Mouse (Mus musculus) heart, embryonic 11.5 days (tissue): ENCODE measurements around the gene Dqx1. TPM values are rescaled to one million over a fixed set of nuclear protein-coding genes. Genes with fewer than 3 reads are reported as not detected.
A peak's percentile ranks its signal among the peaks of the same experiment; 100 is the strongest.

Experiments used
- ATAC-seq: fragments of 200-750 bp; cut with Nextera tagmentation; replicated peaks from 2 replicates; pipeline ENCODE4 v1.8.0; 2017; ENCODE audit warnings: moderate library complexity; ENCODE audit not compliant: insufficient number of reproducible peaks, low FRiP score, low TSS enrichment
- H3K27ac ChIP-seq: fragments of 300-500 bp; sonication (generic); 2 replicates; pipeline ENCODE4 v1.5.1; 2014; ENCODE audit warnings: mild to moderate bottlenecking, low read depth, low read length
- H3K27me3 ChIP-seq: fragments of 300-500 bp; sonication (generic); 2 replicates; pipeline ENCODE4 v1.6.1; 2014; ENCODE audit warnings: mild to moderate bottlenecking, low read length, mixed read lengths; ENCODE audit not compliant: control insufficient read depth, insufficient read depth
- H3K36me3 ChIP-seq: fragments of 300-500 bp; sonication (generic); 2 replicates; pipeline ENCODE4 v1.6.1; 2014; ENCODE audit warnings: mild to moderate bottlenecking, low read length, moderate library complexity, mixed read lengths; ENCODE audit not compliant: control insufficient read depth, insufficient read depth
- H3K4me1 ChIP-seq: fragments of 300-500 bp; sonication (generic); 2 replicates; pipeline ENCODE4 v1.6.1; 2014; ENCODE audit warnings: low read length; ENCODE audit not compliant: control insufficient read depth, insufficient read depth
- H3K4me2 ChIP-seq: fragments of 300-500 bp; sonication (generic); 2 replicates; pipeline ENCODE4 v1.6.1; 2014; ENCODE audit warnings: mild to moderate bottlenecking, moderate library complexity
- H3K4me3 ChIP-seq: fragments of 300-500 bp; sonication (generic); 2 replicates; pipeline ENCODE4 v1.5.1; 2014; ENCODE audit warnings: low read depth, low read length
- H3K9ac ChIP-seq: fragments of 300-500 bp; sonication (generic); 2 replicates; pipeline ENCODE4 v1.6.1; 2014; ENCODE audit warnings: mild to moderate bottlenecking, low read depth, low read length, moderate library complexity
- H3K9me3 ChIP-seq: fragments of 300-500 bp; sonication (generic); replicated peaks from 2 replicates; pipeline ENCODE4 v1.6.1; 2016; ENCODE audit warnings: low read length; ENCODE audit not compliant: control insufficient read depth
- WGBS: fragments of 180-500 bp; shearing (Covaris S2); extraction: QIAGEN DNeasy Blood & Tissue Kit; methylation state at CpG from one replicate; pipeline ENCODE4 v1.1.7; 2014; ENCODE audit not compliant: insufficient replicate concordance; 5-methylcytosine and 5-hydroxymethylcytosine counted together
- polyA plus RNA-seq: library from polyadenylated mRNA; unstranded; fragments of >200 nt; fragmentation: Nextera tagmentation; extraction: Ambion mirVana; gene quantifications from 2 replicates; pipeline ENCODE4 v1.2.1, GENCODE M21; 2014

Dqx1 gene
- polyA plus RNA-seq, 1 experiment from 2014 or later = 0.24 TPM

DNA sequence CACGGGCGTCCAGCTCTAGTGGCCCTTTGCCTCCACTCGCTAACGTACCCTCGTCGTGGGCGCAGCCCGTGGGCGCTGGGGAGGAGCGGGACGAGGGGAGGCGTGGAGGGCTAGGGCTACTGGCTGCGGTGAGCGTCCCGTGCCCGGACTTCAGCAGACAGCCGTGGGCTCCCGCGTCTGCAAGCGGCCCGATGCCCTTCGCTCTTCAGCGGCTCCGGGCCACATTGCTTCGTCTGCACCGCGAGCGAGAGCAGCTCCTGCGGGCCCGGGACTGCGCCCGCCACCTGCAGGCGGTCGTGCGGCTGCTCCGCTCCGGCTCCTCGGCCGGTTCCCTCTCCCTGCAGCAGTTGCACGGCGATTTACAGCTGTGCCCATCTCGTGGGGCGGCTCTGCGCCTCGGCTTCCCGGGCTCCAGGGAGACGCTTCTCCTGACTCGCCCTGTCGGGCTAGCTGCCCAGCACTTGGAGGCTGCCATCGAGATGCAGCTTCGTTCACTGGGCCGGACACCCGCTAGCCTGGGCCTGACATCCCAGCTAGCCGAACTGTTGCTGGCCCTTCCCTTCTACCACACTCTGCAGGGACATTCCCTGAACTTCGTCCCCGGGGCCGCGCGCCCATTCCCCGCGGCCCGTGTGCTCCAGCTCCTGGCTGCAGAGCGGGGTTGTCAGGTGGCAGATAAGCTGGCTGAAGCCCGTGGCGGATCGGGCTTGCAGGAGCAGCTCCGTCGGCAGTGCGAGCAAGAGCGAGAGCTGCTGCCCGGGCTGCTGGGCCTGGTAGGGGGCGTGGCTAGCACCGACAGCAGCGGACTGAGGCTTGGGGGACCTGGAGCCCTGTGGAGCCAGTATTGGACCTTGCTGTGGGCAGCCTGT lies 44.3 kb downstream of the Dqx1 start:
- peak overlapping the region; percentile 87 for H3K4me2 ChIP-seq
- H3K27ac ChIP-seq = peak overlapping the region; percentile 68
- no peaks in the 10 kb centered on the region for H3K9me3 ChIP-seq
- H3K4me1 ChIP-seq = peaks cover 15% of the 10 kb centered on the region
- peak; percentile 76 for ATAC-seq
- H3K27me3 ChIP-seq = no peaks in the 10 kb centered on the region
- peak overlapping the region; percentile 85 for H3K9ac ChIP-seq
- H3K36me3 ChIP-seq = no peaks in the 10 kb centered on the region
- peak overlapping the region; percentile 87 for H3K4me3 ChIP-seq
- WGBS = under 1% methylated on average over 72 of the region's 74 CpGs

DNA sequence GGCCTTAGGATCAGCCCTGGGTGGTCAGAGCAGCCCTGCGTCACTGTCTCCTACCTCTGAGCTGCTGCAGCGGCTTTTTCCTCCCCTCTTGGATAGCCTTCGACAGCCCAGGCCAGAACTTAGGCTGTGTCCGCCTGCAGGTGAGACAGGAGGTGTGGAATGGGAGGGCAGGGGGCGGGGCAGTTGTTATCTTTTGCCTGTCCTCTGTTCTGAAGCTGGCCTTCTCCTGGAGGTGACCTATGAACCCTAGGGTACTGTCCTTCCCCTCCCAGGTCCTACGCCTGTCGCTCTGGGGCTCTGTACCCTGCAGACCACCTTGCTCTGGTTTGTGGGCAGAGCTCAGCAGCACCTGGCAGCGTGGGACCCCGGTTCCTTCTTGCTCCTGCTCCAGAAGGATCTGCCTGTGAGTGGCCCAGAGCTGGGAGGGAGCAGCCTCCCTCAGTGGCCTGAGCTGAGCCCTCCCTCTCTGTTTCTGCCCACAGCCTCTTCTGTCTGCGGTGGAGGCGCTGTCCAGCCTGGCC lies 45.5 kb downstream of the Dqx1 start:
- WGBS = 36% methylated on average over 11 of the region's 11 CpGs

DNA sequence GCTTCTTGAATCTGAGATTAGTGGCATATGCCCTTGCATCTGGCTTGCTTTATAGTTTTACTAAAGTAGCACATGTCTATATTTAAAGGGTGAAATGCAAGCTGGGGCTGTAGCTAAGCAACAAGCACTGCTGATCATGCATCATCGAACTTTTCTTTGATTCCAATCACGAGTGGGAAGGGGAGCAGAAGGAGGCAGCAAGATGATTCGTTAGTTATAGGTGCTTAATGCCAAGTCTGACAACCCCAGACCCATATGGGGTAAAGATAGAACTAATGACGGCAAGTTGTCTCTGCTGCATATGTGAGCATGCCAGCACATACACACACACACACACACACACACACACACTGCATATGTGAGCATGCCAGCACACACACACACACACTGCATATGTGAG lies 46.5 kb downstream of the Dqx1 start:
- Histone ChIP-seq H3K9ac (no peak overlapping the region), H3K4me3 (no peak overlapping the region), H3K9me3 (no peaks in the 10 kb centered on the region), H3K36me3 (no peaks in the 10 kb centered on the region), H3K27ac (no peak overlapping the region), H3K27me3 (no peaks in the 10 kb centered on the region), H3K4me1 (peaks cover 24% of the 10 kb centered on the region), H3K4me2 (no peak overlapping the region)
- WGBS = 78% methylated on average over 4 of the region's 4 CpGs
- ATAC-seq = no peak

More for the DNA sequence above, 45.5 kb downstream of the Dqx1 start:
- Histone ChIP-seq H3K4me3 (peak overlapping the region; percentile 87; the same call in 1 of the 2 replicates), H3K9ac (peak overlapping the region; percentile 22; the same call in 1 of the 2 replicates), H3K9me3 (no peaks in the 10 kb centered on the region), H3K27me3 (no peaks in the 10 kb centered on the region), H3K4me2 (peak overlapping the region; percentile 87), H3K4me1 (peaks cover 22% of the 10 kb centered on the region), H3K27ac (no peak overlapping the region), H3K36me3 (no peaks in the 10 kb centered on the region)
- peak; percentile 15 for ATAC-seq

GRCm38 (mm10) chr6:83107566-83108400 lies 50.1 kb downstream of the Dqx1 start:
- Histone ChIP-seq H3K27ac (no peak overlapping the region), H3K9me3 (no peaks in the 10 kb centered on the region), H3K36me3 (no peaks in the 10 kb centered on the region), H3K27me3 (no peaks in the 10 kb centered on the region), H3K4me2 (peak overlapping the region; percentile 82), H3K4me3 (peak overlapping the region; percentile 66), H3K9ac (peak overlapping the region; percentile 18; the same call in 1 of the 2 replicates), H3K4me1 (peaks cover 28% of the 10 kb centered on the region)
- 29% methylated on average over 13 of the region's 13 CpGs for WGBS
- no peak for ATAC-seq

- Histone ChIP-seq H3K4me2 (peak within 1 kb of the TSS; percentile 82), H3K27ac (peak within 1 kb of the TSS; percentile 65), H3K9me3 (no peaks in the 10 kb centered on the region), H3K4me3 (peak within 1 kb of the TSS; percentile 66), H3K36me3 (no peaks in the 10 kb centered on the region), H3K9ac (peak within 1 kb of the TSS; percentile 82), H3K4me1 (peaks cover 21% of the 10 kb centered on the region), H3K27me3 (no peaks in the 10 kb centered on the region)
- peak; percentile 79 for ATAC-seq
- WGBS = under 1% methylated on average over 76 of the region's 76 CpGs
These were observed 51.4 kb downstream of the Dqx1 start, which contains the start of gene Mrpl53 for GRCm38 (mm10) chr6:83108762-83109668. Gene Mrpl53 (plus strand): TSS chr6:83109040.

DNA sequence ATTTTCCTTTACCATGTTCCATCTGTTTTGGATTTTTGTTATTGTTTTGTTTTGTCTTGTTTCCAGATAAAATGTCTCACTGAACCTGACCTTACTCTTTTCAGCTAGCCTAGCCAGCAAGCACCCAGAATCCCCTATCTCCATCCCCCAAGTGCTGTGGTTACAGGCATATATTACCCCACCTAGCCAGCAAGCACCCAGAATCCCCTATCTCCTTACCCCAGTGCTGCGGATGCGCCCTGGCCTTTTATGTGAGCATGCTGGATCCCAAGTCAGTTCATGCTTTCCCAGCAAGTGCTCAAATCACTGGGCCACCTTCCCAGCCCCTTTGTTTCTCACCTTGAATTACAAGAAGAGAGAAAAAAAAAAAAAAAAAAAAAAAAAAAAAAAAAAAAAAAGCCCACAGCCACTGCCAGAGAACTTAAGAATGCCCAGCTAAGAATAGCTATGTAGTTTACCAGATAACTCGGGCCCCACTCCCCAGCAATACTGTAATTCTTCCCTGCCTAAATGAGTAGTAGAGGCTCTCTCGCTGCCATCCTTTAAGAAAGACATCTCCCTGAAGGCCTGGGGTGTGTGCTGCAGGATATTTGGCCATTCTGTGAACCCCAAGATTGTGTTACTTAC lies 54.0 kb downstream of the Dqx1 start:
- 77% methylated on average over 4 of the region's 4 CpGs for WGBS
- H3K27ac ChIP-seq = no peak overlapping the region
- H3K36me3 ChIP-seq = no peaks in the 10 kb centered on the region
- no peak overlapping the region for H3K4me3 ChIP-seq
- H3K9me3 ChIP-seq = no peaks in the 10 kb centered on the region
- H3K4me2 ChIP-seq = no peak overlapping the region
- H3K27me3 ChIP-seq = no peaks in the 10 kb centered on the region
- ATAC-seq = no peak
- H3K4me1 ChIP-seq = peaks cover 32% of the 10 kb centered on the region
- H3K9ac ChIP-seq = no peak overlapping the region

DNA sequence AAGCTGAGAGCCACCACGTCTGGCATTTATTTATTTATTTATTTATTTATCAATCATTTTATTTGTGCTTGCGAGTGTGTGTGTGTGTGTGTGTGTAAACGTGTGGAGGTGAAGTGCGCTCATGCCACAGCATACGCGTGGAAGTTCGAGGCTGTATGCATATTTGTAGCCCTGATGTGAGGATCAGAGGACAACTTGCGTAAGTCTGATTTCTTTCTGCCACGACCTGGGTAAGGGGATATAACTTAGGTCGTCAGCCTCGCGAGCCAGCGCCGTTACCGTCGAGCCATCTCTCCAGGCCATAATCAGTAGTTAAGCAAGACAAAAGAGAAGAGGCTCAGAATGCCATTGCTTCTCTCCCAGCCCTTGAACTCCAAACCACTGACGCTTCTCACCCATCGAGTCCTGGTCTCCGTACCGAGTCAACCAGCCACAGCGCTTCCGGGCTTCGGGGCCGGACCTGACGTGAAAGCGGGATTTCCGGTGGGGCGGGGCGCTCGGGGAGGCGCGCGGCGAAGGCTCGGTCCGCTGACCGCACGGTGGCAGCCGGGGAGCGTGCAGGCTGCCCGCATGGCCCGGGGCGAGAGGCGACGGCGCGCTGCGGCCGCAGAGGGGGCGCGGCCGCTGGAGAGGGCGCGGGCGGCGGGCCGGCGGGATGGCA lies 57.5 kb downstream of the Dqx1 start, which contains the start of gene Mogs:
TSS of gene Mogs (plus strand) at position 486 of the 661 bp plus-strand sequence.
- peak; percentile 82 for ATAC-seq
- Histone ChIP-seq H3K9me3 (no peaks in the 10 kb centered on the region), H3K27me3 (no peaks in the 10 kb centered on the region), H3K27ac (peak within 1 kb of the TSS; percentile 87), H3K4me3 (peak within 1 kb of the TSS; percentile 65), H3K36me3 (peaks cover 22% of the 10 kb centered on the region), H3K4me2 (peak within 1 kb of the TSS; percentile 89), H3K9ac (peak within 1 kb of the TSS; percentile 87), H3K4me1 (peaks cover 30% of the 10 kb centered on the region)
- under 1% methylated on average over 46 of the region's 58 CpGs for WGBS
